Mouse (Mus musculus): Measurements from ENCODE around the gene Galnt7. TPM values are rescaled to one million over a fixed set of nuclear protein-coding genes. Genes with fewer than 3 reads are reported as not detected.

Gene Galnt7
- polyA plus RNA-seq, 1 experiment from 2014 or later: 7.5 TPM

GRCm38 (mm10) chr8:57599813-57600555 is 52.8 kb downstream of the Galnt7 start:
- no peak for ATAC-seq (ENCODE audit: insufficient number of reproducible peaks, low FRiP score)
- peaks cover 18% of the 10 kb centered on the region; the same call in 1 of the 2 replicates for H3K27me3 ChIP-seq (replicated peaks)
- H3K9me3 ChIP-seq (replicated peaks): no peaks in the 10 kb centered on the region
- H3K4me1 ChIP-seq (replicated peaks): peaks cover 11% of the 10 kb centered on the region
- H3K4me2 ChIP-seq: peak overlapping the region; percentile 63
- no peaks in the 10 kb centered on the region for H3K36me3 ChIP-seq
- no peak overlapping the region for H3K9ac ChIP-seq
- H3K27ac ChIP-seq (ENCODE audit: poor library complexity, severe bottlenecking): no peak overlapping the region
- 25% methylated on average over 22 of the region's 22 CpGs for WGBS
- H3K4me3 ChIP-seq: peak overlapping the region; percentile 29

DNA sequence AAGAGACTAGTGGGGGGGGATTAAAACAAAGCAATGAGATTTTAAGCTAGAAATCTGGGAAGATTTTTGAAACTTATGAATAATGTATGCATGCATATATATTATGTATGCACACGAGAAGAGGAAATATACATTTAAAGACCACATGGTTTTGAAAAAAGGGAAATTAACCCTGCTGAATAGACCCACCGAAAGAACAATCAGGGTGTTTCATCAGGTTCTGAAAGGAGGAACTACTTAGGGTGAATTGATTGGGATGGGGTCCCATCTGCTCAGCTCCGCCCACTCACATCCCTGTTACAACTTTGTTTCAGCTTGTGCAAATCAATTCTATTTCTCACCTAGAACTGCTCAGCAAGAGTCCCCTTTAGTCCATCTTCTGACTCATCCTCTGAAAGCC is 57.0 kb downstream of the Galnt7 start:
- Histone ChIP-seq H3K36me3 (no peaks in the 10 kb centered on the region), H3K27me3 (replicated peaks) (peaks cover 5% of the 10 kb centered on the region; the same call in 1 of the 2 replicates), H3K4me1 (replicated peaks) (peaks cover 5% of the 10 kb centered on the region; the same call in 1 of the 2 replicates), H3K4me2 (no peak overlapping the region), H3K27ac (ENCODE audit: poor library complexity, severe bottlenecking) (no peak overlapping the region), H3K9ac (no peak overlapping the region), H3K4me3 (no peak overlapping the region), H3K9me3 (replicated peaks) (no peaks in the 10 kb centered on the region)
- 88% methylated on average over 3 of the region's 3 CpGs for WGBS
- ATAC-seq (ENCODE audit: insufficient number of reproducible peaks, low FRiP score): no peak

DNA sequence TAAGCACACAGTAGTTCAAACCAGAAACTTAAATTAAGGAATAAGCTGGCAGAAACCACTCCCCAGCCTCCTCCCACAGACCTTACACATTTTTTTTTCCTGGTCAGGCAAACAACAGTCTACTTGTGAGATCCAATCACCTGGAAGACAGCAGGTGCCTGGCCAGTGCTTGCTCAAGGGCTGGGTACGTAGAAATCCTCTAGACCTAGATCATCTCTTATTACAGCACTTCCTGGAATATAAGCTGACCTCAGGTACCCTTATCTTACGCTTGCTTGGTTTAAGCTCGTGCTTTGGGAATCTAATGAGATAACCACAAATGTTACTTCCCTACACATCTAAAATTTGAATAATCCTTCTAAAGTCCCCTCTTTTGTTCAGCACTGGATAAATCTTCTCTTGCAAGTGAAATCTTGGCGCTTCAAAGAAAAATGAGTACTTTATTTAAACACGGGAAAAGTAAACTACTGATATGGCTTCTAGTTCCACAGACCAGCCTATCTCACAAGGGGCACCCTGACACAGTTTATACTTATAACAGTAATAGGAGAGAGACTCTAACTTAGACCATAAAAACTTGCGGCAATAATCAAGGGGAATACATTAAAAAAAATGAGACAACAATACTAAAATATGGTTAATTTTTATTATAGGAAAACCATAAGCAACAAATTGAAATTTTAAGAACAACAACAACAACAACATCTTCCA is 58.5 kb downstream of the Galnt7 start:
- WGBS: 59% methylated on average over 6 of the region's 6 CpGs
- no peak for ATAC-seq (ENCODE audit: insufficient number of reproducible peaks, low FRiP score)
- Histone ChIP-seq H3K4me1 (replicated peaks) (no peaks in the 10 kb centered on the region), H3K9me3 (replicated peaks) (no peaks in the 10 kb centered on the region), H3K9ac (no peak overlapping the region), H3K4me2 (no peak overlapping the region), H3K27ac (ENCODE audit: poor library complexity, severe bottlenecking) (no peak overlapping the region), H3K4me3 (no peak overlapping the region), H3K36me3 (no peaks in the 10 kb centered on the region), H3K27me3 (replicated peaks) (no peaks in the 10 kb centered on the region)

GRCm38 (mm10) chr8:57592604-57593003 is 60.2 kb downstream of the Galnt7 start:
- Histone ChIP-seq H3K9me3 (replicated peaks) (no peaks in the 10 kb centered on the region), H3K4me1 (replicated peaks) (no peaks in the 10 kb centered on the region), H3K27ac (ENCODE audit: poor library complexity, severe bottlenecking) (no peak overlapping the region), H3K9ac (no peak overlapping the region), H3K27me3 (replicated peaks) (no peaks in the 10 kb centered on the region), H3K36me3 (no peaks in the 10 kb centered on the region), H3K4me3 (no peak overlapping the region), H3K4me2 (no peak overlapping the region)
- no peak for ATAC-seq (ENCODE audit: insufficient number of reproducible peaks, low FRiP score)
- WGBS: 75% methylated on average over 7 of the region's 7 CpGs

GRCm38 (mm10) chr8:57591681-57592080 is 61.2 kb downstream of the Galnt7 start:
- Histone ChIP-seq H3K4me2 (no peak overlapping the region), H3K27me3 (replicated peaks) (no peaks in the 10 kb centered on the region), H3K9ac (no peak overlapping the region), H3K4me1 (replicated peaks) (no peaks in the 10 kb centered on the region), H3K27ac (ENCODE audit: poor library complexity, severe bottlenecking) (no peak overlapping the region), H3K36me3 (no peaks in the 10 kb centered on the region), H3K4me3 (no peak overlapping the region), H3K9me3 (replicated peaks) (no peaks in the 10 kb centered on the region)
- no peak for ATAC-seq (ENCODE audit: insufficient number of reproducible peaks, low FRiP score)
- 88% methylated on average over 4 of the region's 4 CpGs for WGBS

DNA sequence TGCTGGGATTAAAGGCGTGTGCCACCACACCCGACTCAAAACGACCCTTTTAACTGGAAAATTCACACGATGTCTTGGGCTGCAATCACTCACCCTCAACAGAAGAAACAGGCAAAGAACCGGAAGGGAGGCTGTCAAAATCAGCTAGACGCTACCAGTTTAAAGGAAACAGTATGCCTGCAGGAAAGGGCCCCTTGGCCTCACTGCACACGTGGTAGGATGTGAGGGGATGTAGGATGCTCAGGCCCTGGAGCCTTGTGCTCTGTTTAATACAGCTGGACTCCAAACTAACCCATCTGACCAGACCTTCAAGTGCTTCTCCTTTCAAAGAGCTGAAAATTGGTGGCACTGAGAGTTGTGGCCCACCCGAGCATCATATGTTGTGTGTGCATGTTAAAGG is 62.8 kb downstream of the Galnt7 start:
- Histone ChIP-seq H3K27me3 (replicated peaks) (0 out of 2 replicates have a peak, but pooled peaks cover under 1% of the 10 kb centered on the region), H3K27ac (ENCODE audit: poor library complexity, severe bottlenecking) (no peak overlapping the region), H3K4me3 (no peak overlapping the region), H3K9me3 (replicated peaks) (no peaks in the 10 kb centered on the region), H3K4me2 (no peak overlapping the region), H3K4me1 (replicated peaks) (no peaks in the 10 kb centered on the region), H3K9ac (no peak overlapping the region), H3K36me3 (no peaks in the 10 kb centered on the region)
- no peak for ATAC-seq (ENCODE audit: insufficient number of reproducible peaks, low FRiP score)
- 75% methylated on average over 8 of the region's 8 CpGs for WGBS

- H3K9me3 ChIP-seq (replicated peaks): no peaks in the 10 kb centered on the region
- H3K4me1 ChIP-seq (replicated peaks): no peaks in the 10 kb centered on the region
- WGBS: 76% methylated on average over 9 of the region's 9 CpGs
- no peak overlapping the region for H3K4me3 ChIP-seq
- H3K27ac ChIP-seq (ENCODE audit: poor library complexity, severe bottlenecking): no peak overlapping the region
- ATAC-seq (ENCODE audit: insufficient number of reproducible peaks, low FRiP score): no peak
- H3K9ac ChIP-seq: no peak overlapping the region
- H3K36me3 ChIP-seq: no peaks in the 10 kb centered on the region
- H3K4me2 ChIP-seq: no peak overlapping the region
- H3K27me3 ChIP-seq (replicated peaks): 0 out of 2 replicates have a peak, but pooled peaks cover 3% of the 10 kb centered on the region
Observed at GRCm38 (mm10) chr8:57589176-57589575, 63.7 kb downstream of the Galnt7 start.

- no peak for ATAC-seq (ENCODE audit: insufficient number of reproducible peaks, low FRiP score)
- Histone ChIP-seq H3K36me3 (no peaks in the 10 kb centered on the region), H3K4me2 (no peak overlapping the region), H3K27me3 (replicated peaks) (0 out of 2 replicates have a peak, but pooled peaks cover 3% of the 10 kb centered on the region), H3K27ac (ENCODE audit: poor library complexity, severe bottlenecking) (no peak overlapping the region), H3K4me3 (no peak overlapping the region), H3K9me3 (replicated peaks) (no peaks in the 10 kb centered on the region), H3K9ac (no peak overlapping the region), H3K4me1 (replicated peaks) (no peaks in the 10 kb centered on the region)
- whole genome bisulfite sequencing: 91% methylated on average over 1 of the region's 1 CpGs
Observed at GRCm38 (mm10) chr8:57588604-57589003, 64.2 kb downstream of the Galnt7 start.

DNA sequence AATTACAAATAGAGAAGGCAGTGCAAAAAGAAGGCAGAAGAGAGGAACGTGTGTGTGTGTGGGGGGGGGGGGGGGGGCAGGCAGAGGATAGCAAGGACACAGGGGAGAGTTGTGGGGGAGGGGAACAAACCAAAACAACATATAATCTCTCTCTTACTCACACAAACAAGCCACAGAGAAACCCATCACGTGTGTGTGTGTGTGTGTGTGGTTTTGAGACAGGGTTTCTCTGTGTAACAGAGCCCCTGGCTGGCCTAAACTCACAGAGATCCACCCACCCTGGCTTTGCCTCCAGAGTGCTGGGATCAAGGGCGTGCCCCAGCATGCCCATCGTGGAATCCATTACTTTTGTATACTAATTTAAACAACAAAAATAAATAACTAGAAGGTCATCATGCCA is 66.2 kb downstream of the Galnt7 start:
- Histone ChIP-seq H3K27me3 (replicated peaks) (0 out of 2 replicates have a peak, but pooled peaks cover 3% of the 10 kb centered on the region), H3K27ac (ENCODE audit: poor library complexity, severe bottlenecking) (no peak overlapping the region), H3K36me3 (no peaks in the 10 kb centered on the region), H3K4me1 (replicated peaks) (no peaks in the 10 kb centered on the region), H3K4me3 (no peak overlapping the region), H3K4me2 (no peak overlapping the region), H3K9me3 (replicated peaks) (no peaks in the 10 kb centered on the region), H3K9ac (no peak overlapping the region)
- ATAC-seq (ENCODE audit: insufficient number of reproducible peaks, low FRiP score): no peak
- 50% methylated on average over 4 of the region's 4 CpGs for WGBS

DNA sequence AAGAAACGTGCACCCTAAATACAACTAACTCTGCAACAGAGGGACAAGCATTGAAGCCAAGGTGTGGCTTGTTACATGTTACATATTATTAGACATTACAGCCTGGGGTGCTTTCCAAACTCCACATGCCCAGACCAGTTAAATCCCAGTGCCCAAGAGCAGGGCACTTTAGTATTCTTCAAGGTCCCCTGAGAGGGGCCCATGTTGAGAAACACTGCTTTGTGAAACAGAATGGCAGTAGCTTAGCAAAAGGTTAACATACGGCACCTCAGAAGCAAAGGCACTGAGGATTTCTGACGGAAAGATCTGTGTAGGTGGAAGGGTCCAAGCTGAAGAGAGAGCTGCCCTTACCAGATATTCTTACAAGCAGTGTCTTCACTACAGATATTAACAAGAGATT is 67.0 kb downstream of the Galnt7 start:
- no peaks in the 10 kb centered on the region for H3K36me3 ChIP-seq
- 81% methylated on average over 3 of the region's 3 CpGs for WGBS
- no peak for ATAC-seq (ENCODE audit: insufficient number of reproducible peaks, low FRiP score)

GRCm38 (mm10) chr8:57585128-57585442 is 67.7 kb downstream of the Galnt7 start:
- Histone ChIP-seq H3K4me3 (no peak overlapping the region), H3K27me3 (replicated peaks) (0 out of 2 replicates have a peak, but pooled peaks cover 3% of the 10 kb centered on the region), H3K9me3 (replicated peaks) (no peaks in the 10 kb centered on the region), H3K4me2 (no peak overlapping the region), H3K9ac (no peak overlapping the region), H3K4me1 (replicated peaks) (no peaks in the 10 kb centered on the region), H3K27ac (ENCODE audit: poor library complexity, severe bottlenecking) (no peak overlapping the region), H3K36me3 (no peaks in the 10 kb centered on the region)
- no peak for ATAC-seq (ENCODE audit: insufficient number of reproducible peaks, low FRiP score)
- 87% methylated on average over 5 of the region's 5 CpGs for WGBS

More for the DNA sequence above, 67.0 kb downstream of the Galnt7 start:
- no peak overlapping the region for H3K4me2 ChIP-seq
- H3K27me3 ChIP-seq (replicated peaks): 0 out of 2 replicates have a peak, but pooled peaks cover 3% of the 10 kb centered on the region
- H3K4me3 ChIP-seq: no peak overlapping the region
- no peak overlapping the region for H3K27ac ChIP-seq (ENCODE audit: poor library complexity, severe bottlenecking)
- no peaks in the 10 kb centered on the region for H3K9me3 ChIP-seq (replicated peaks)
- H3K9ac ChIP-seq: no peak overlapping the region
- no peaks in the 10 kb centered on the region for H3K4me1 ChIP-seq (replicated peaks)
